Mouse (Mus musculus) ES-E14 (cell line): Measurements from ENCODE around the gene Gm49450.

ENCODE experiments used
- CHD2 ChIP-seq: IDR thresholded peaks from 2 replicates; pipeline ENCODE4 v1.6.1; 2014; ENCODE audit warnings: mild to moderate bottlenecking, low read depth, low read length, inconsistent platforms
- HCFC1 ChIP-seq: IDR thresholded peaks from 2 replicates; pipeline ENCODE4 v1.6.1; 2012; ENCODE audit warnings: low read length, inconsistent platforms, borderline replicate concordance; ENCODE audit not compliant: insufficient read depth
- ZC3H11A ChIP-seq: IDR thresholded peaks from 2 replicates; pipeline ENCODE4 v1.6.1; 2012; ENCODE audit warnings: low read depth, mild to moderate bottlenecking, inconsistent platforms, low read length, borderline replicate concordance
- ZNF384 ChIP-seq: IDR thresholded peaks from 2 replicates; pipeline ENCODE4 v1.6.1; 2012; ENCODE audit warnings: low read depth, low read length, inconsistent platforms

GRCm38 (mm10) chr15:98976763-98977758 lies 23.7 kb upstream of the Gm49450 start:
- no peak for TF ChIP-seq HCFC1
- TF ChIP-seq CHD2, result no peak
- TF ChIP-seq ZNF384, result no peak
- TF ChIP-seq ZC3H11A, result no peak
